Mouse (Mus musculus) embryonic stem cell, embryonic (primary cell): ENCODE measurements around the gene Ifngr2.

Experiments
- CTCF ChIA-PET, 4 experiments: fragments of 300-600 bp in 2 of 4; fragments of 350-600 bp in 2 of 4; sonication (Branson Sonifier 250); formaldehyde crosslinking; loops; one replicate each; lab custom pipeline; 2022; ENCODE audit warnings: inconsistent platforms in 2 of 4; lab: Charles Lee
- POLR2A ChIA-PET, 4 experiments: fragments of 300-600 bp in 2 of 4; fragments of 350-600 bp in 2 of 4; sonication (Branson Sonifier 250); formaldehyde crosslinking; loops; one replicate each; lab custom pipeline; 2022; ENCODE audit warnings: antibody characterized with exemption in 4 of 4, inconsistent platforms in 1 of 4; lab: Charles Lee

Gene Ifngr2

GRCm38 (mm10) chr16:91549616-91550015 is 2.7 kb downstream of the Ifngr2 start:
- ChIA-PET CTCF (no interaction called here), POLR2A (interaction anchor here in 1 of 4 experiments (0.6 kb wide), 1 partner anchor 10 kb away, joined by 3 read pairs; no protein-coding TSS in a partner anchor)

GRCm38 (mm10) chr16:91551081-91551524 is 4.2 kb downstream of the Ifngr2 start:
- ChIA-PET POLR2A (interaction anchor here in 3 of 4 experiments (0.6 to 1.4 kb wide), 5 partner anchors 9 to 752 kb away, joined by 3 to 6 read pairs (median 3); no protein-coding TSS in a partner anchor), CTCF (interaction anchor here (0.6 to 2.7 kb wide), 4 partner anchors 9 to 31 kb away, joined by 3 to 9 read pairs (median 6); no protein-coding TSS in a partner anchor)

GRCm38 (mm10) chr16:91552072-91552471 is 5.2 kb downstream of the Ifngr2 start:
- ChIA-PET POLR2A (interaction anchor here in 3 of 4 experiments (0.6 to 1.6 kb wide), 8 partner anchors 10 to 436 kb away, joined by 3 to 6 read pairs (median 3); partner anchors contain the start of gene Son (in 1 of the 3)), CTCF (interaction anchor here in 3 of 4 experiments (0.6 to 2.7 kb wide), 5 partner anchors 10 to 379 kb away, joined by 3 to 9 read pairs (median 3); no protein-coding TSS in a partner anchor)

- POLR2A ChIA-PET, result interaction anchor here in 2 of 4 experiments (0.7 to 1.6 kb wide), 3 partner anchors 9 to 108 kb away, joined by 3 to 6 read pairs (median 4); no protein-coding TSS in a partner anchor
- CTCF ChIA-PET, result no interaction called here
Measured at GRCm38 (mm10) chr16:91553625-91554024, 6.8 kb downstream of the Ifngr2 start.

- POLR2A ChIA-PET, result interaction anchor here in 3 of 4 experiments (0.5 to 2.4 kb wide), 14 partner anchors 9 to 1055 kb away, joined by 3 to 15 read pairs (median 3); partner anchors contain the start of gene Ifngr2 (in 1 of the 3)
- CTCF ChIA-PET, result interaction anchor here (0.5 to 1.4 kb wide), 8 partner anchors 9 to 176 kb away, joined by 3 to 4 read pairs (median 3); no protein-coding TSS in a partner anchor
Measured at GRCm38 (mm10) chr16:91555017-91555605, 8.2 kb downstream of the Ifngr2 start.

GRCm38 (mm10) chr16:91556659-91557058 is 9.8 kb downstream of the Ifngr2 start:
- ChIA-PET CTCF (interaction anchor here in 1 of 4 experiments (0.7 kb wide), 1 partner anchor 717 kb away, joined by 6 read pairs; no protein-coding TSS in a partner anchor), POLR2A (interaction anchor here in 2 of 4 experiments (0.6 to 2.4 kb wide), 5 partner anchors 10 to 53 kb away, joined by 3 to 15 read pairs (median 4); partner anchors contain the start of gene Ifngr2 (in 2 of the 2))

GRCm38 (mm10) chr16:91557214-91557613 is 10.3 kb downstream of the Ifngr2 start:
- CTCF ChIA-PET, result interaction anchor here in 1 of 4 experiments (0.6 kb wide), 1 partner anchor 12 kb away, joined by 7 read pairs; no protein-coding TSS in a partner anchor
- POLR2A ChIA-PET, result interaction anchor here in 2 of 4 experiments (0.7 to 1.4 kb wide), 3 partner anchors 10 to 90 kb away, joined by 3 to 4 read pairs (median 3); partner anchors contain the start of genes Gart (in 1 of the 2), Ifngr2 (in 1 of the 2) and Son (in 1 of the 2)

GRCm38 (mm10) chr16:91557693-91558092 is 10.8 kb downstream of the Ifngr2 start:
- ChIA-PET CTCF (interaction anchor here in 1 of 4 experiments (0.6 kb wide), 1 partner anchor 11 kb away, joined by 7 read pairs; no protein-coding TSS in a partner anchor), POLR2A (interaction anchor here in 2 of 4 experiments (0.6 to 1.4 kb wide), 5 partner anchors 10 to 128 kb away, joined by 3 to 4 read pairs (median 3); partner anchors contain the start of genes Gart (in 1 of the 2) and Son (in 1 of the 2))

GRCm38 (mm10) chr16:91561099-91561498 is 14.2 kb downstream of the Ifngr2 start:
- ChIA-PET POLR2A (no interaction called here), CTCF (no interaction called here)

- ChIA-PET CTCF (no interaction called here), POLR2A (interaction anchor here in 2 of 4 experiments (0.6 to 1.5 kb wide), 8 partner anchors 8 to 145 kb away, joined by 3 to 6 read pairs (median 3); partner anchors contain the start of genes Ifnar1 (in 1 of the 2) and Tmem50b (in 1 of the 2))
Measured at GRCm38 (mm10) chr16:91561541-91562457, 14.9 kb downstream of the Ifngr2 start.

- CTCF ChIA-PET, result no interaction called here
Measured at GRCm38 (mm10) chr16:91564580-91565291, 17.9 kb downstream of the Ifngr2 start.

GRCm38 (mm10) chr16:91565292-91565951 is 18.6 kb downstream of the Ifngr2 start:
- ChIA-PET CTCF (interaction anchor here in 2 of 4 experiments (0.7 to 1.2 kb wide), 3 partner anchors 17 to 722 kb away, joined by 3 to 4 read pairs (median 3); no protein-coding TSS in a partner anchor), POLR2A (interaction anchor here in 3 of 4 experiments (0.5 to 2.4 kb wide), 11 partner anchors 10 to 80 kb away, joined by 3 to 8 read pairs (median 4); partner anchors contain the start of genes Ifnar1 (in 1 of the 3) and Tmem50b (in 1 of the 3))

More at GRCm38 (mm10) chr16:91564580-91565291, 17.9 kb downstream of the Ifngr2 start:
- POLR2A ChIA-PET, result interaction anchor here in 2 of 4 experiments (0.5 to 2.4 kb wide), 13 partner anchors 9 to 481 kb away, joined by 3 to 7 read pairs (median 3); partner anchors contain the start of gene Ifnar1 (in 1 of the 2)

GRCm38 (mm10) chr16:91566002-91566401 is 19.1 kb downstream of the Ifngr2 start:
- POLR2A ChIA-PET, result interaction anchor here in 2 of 4 experiments (0.7 to 2.4 kb wide), 7 partner anchors 10 to 81 kb away, joined by 3 to 7 read pairs (median 4); partner anchors contain the start of genes Ifnar1 (in 1 of the 2) and Tmem50b (in 1 of the 2)
- CTCF ChIA-PET, result interaction anchor here in 3 of 4 experiments (0.6 to 1.2 kb wide), 4 partner anchors 16 to 721 kb away, joined by 3 to 4 read pairs (median 4); no protein-coding TSS in a partner anchor

GRCm38 (mm10) chr16:91568960-91569359 is 22.1 kb downstream of the Ifngr2 start:
- ChIA-PET CTCF (interaction anchor here in 1 of 4 experiments (0.6 kb wide), 1 partner anchor 12 kb away, joined by 7 read pairs; no protein-coding TSS in a partner anchor), POLR2A (interaction anchor here in 2 of 4 experiments (0.5 to 1.3 kb wide), 6 partner anchors 29 to 344 kb away, joined by 3 to 4 read pairs (median 3); partner anchors contain the start of genes Gart (in 1 of the 2), Olig2 (in 1 of the 2), Son (in 1 of the 2) and Tmem50b (in 1 of the 2))

- ChIA-PET POLR2A (interaction anchor here in 3 of 4 experiments (0.9 to 2.1 kb wide), 3 partner anchors 9 to 27 kb away, joined by 3 to 6 read pairs (median 3); no protein-coding TSS in a partner anchor), CTCF (interaction anchor here in 2 of 4 experiments (0.9 to 1.1 kb wide), 2 partner anchors 11 to 16 kb away, joined by 3 to 4 read pairs; no protein-coding TSS in a partner anchor)
Measured at GRCm38 (mm10) chr16:91571105-91571504, 24.2 kb downstream of the Ifngr2 start.
